ENCODE assay signal across 9 mouse cellular contexts in genomic region chr1:181543711-181544383, GRCm38 (mm10). TPM values are rescaled to one million over a fixed set of nuclear protein-coding genes. Genes with fewer than 3 reads are reported as not detected.
DNase-seq lines count a peak whose midpoint lies in the region; ATAC-seq and TF ChIP-seq lines count a peak whose summit lies in the region.
"Had no signal": no experiment of that assay in that cellular context is flagged by ENCODE, and none has a peak within 500 bp of the region (broad histone marks: within the 10 kb centered on the region; RNA-seq: fewer than 3 reads in every experiment).

No protein-coding gene starts in this region.

- H3K4me1 ChIP-seq in liver, adult 2 months (ENCODE audit: control insufficient read depth, insufficient read depth, low read length), result no peaks in the 10 kb centered on the region
- H3K4me1 ChIP-seq in liver, embryonic 12.5 days, result no peaks in the 10 kb centered on the region; the same call in 1 of the 2 replicates
- peaks cover 5% of the 10 kb centered on the region; the same call in 1 of the 2 replicates for H3K4me1 ChIP-seq in lung, embryonic 14.5 days (ENCODE audit: insufficient read depth)
- H3K4me1 ChIP-seq in intestine, embryonic 16.5 days (ENCODE audit: control insufficient read depth, insufficient read depth, low read length), result peaks cover 15% of the 10 kb centered on the region

- H3K9me3 ChIP-seq in liver, embryonic 12.5 days (replicated peaks), result no peaks in the 10 kb centered on the region
- H3K9me3 ChIP-seq in lung, embryonic 14.5 days (ENCODE audit: low read depth, low read length), result no peaks in the 10 kb centered on the region
- H3K9me3 ChIP-seq in intestine, embryonic 16.5 days (ENCODE audit: control insufficient read depth, low read length), result no peaks in the 10 kb centered on the region

- H3K4me3 ChIP-seq in liver, adult 2 months (ENCODE audit: insufficient read depth, low read depth, low read length), result no peak overlapping the region
- H3K4me3 ChIP-seq in liver, embryonic 12.5 days, result no peak overlapping the region
- no peak overlapping the region for H3K4me3 ChIP-seq in lung, embryonic 14.5 days (ENCODE audit: low read depth, low read length)
- H3K4me3 ChIP-seq in intestine, embryonic 16.5 days (ENCODE audit: low read length), result no peak overlapping the region

- peak; percentile 47 to 51 for DNase-seq in cerebellum, postnatal 10 days
- peak; percentile 19 for DNase-seq in liver, adult 2 months (ENCODE audit: extremely low read depth, low read depth, low spot score)
- peak; percentile 78 for DNase-seq in adrenal gland, postnatal 14 days
- DNase-seq in lung, embryonic 14.5 days, result peak; percentile 48
- DNase-seq in left cerebral cortex, postnatal 14 days (ENCODE audit: low spot score in 2 of 2), result no peak

- peak; percentile 71 for TF ChIP-seq CTCF in liver, adult 2 months (IDR thresholded peaks at IDR 0.05; ENCODE audit: low read depth, low read length)
- TF ChIP-seq CTCF in lung, embryonic 14.5 days (IDR thresholded peaks at IDR 0.05; ENCODE audit: low read depth), result peak; percentile 60

- H3K4me2 ChIP-seq in liver, embryonic 12.5 days, result no peak overlapping the region
- no peak overlapping the region for H3K4me2 ChIP-seq in lung, embryonic 14.5 days
- H3K4me2 ChIP-seq in intestine, embryonic 16.5 days (ENCODE audit: low read depth, low read length), result no peak overlapping the region

- 70% methylated on average over 5 of the region's 5 CpGs for WGBS in liver, adult 2 months
- 53% methylated on average over 5 of the region's 5 CpGs for WGBS in liver, embryonic 12.5 days (ENCODE audit: insufficient replicate concordance)
- WGBS in lung, embryonic 14.5 days, result 74% methylated on average over 5 of the region's 5 CpGs
- 75% methylated on average over 5 of the region's 5 CpGs for WGBS in intestine, embryonic 16.5 days

- no peaks in the 10 kb centered on the region for H3K79me2 ChIP-seq in liver, adult 2 months (ENCODE audit: control insufficient read depth, insufficient read depth, low read length)

- H3K27me3 ChIP-seq in liver, adult 2 months (ENCODE audit: control insufficient read depth, insufficient read depth, low read length), result no peaks in the 10 kb centered on the region
- H3K27me3 ChIP-seq in liver, embryonic 12.5 days (replicated peaks), result peaks cover 12% of the 10 kb centered on the region
- no peaks in the 10 kb centered on the region for H3K27me3 ChIP-seq in lung, embryonic 14.5 days (ENCODE audit: insufficient read depth, low read length)
- H3K27me3 ChIP-seq in intestine, embryonic 16.5 days (replicated peaks; ENCODE audit: control insufficient read depth, insufficient read depth, low read length), result 0 out of 2 replicates have a peak, but pooled peaks cover 2% of the 10 kb centered on the region

- no peak overlapping the region for H3K27ac ChIP-seq in liver, adult 2 months (replicated peaks; ENCODE audit: insufficient read depth, low read depth, low read length)
- no peak overlapping the region for H3K27ac ChIP-seq in liver, embryonic 12.5 days
- H3K27ac ChIP-seq in lung, embryonic 14.5 days (ENCODE audit: low read depth), result no peak overlapping the region
- H3K27ac ChIP-seq in intestine, embryonic 16.5 days (ENCODE audit: low read length), result no peak overlapping the region

- no peak for TF ChIP-seq POLR2A in liver, adult 2 months (IDR thresholded peaks at IDR 0.05; ENCODE audit: extremely low read depth, insufficient read depth, low read length)

- no peaks in the 10 kb centered on the region for H3K36me3 ChIP-seq in liver, adult 2 months (ENCODE audit: control insufficient read depth, insufficient read depth, low read length)
- H3K36me3 ChIP-seq in liver, embryonic 12.5 days, result no peaks in the 10 kb centered on the region
- H3K36me3 ChIP-seq in lung, embryonic 14.5 days (ENCODE audit: insufficient read depth), result no peaks in the 10 kb centered on the region
- no peaks in the 10 kb centered on the region for H3K36me3 ChIP-seq in intestine, embryonic 16.5 days (ENCODE audit: control insufficient read depth, insufficient read depth, low read length)

- no peak for ATAC-seq in cerebellum, adult (ENCODE audit: insufficient number of reproducible peaks, low FRiP score, low TSS enrichment)
- no peak for ATAC-seq in liver, embryonic 12.5 days
- no peak for ATAC-seq in lung, embryonic 14.5 days (ENCODE audit: insufficient read depth)
- no peak for ATAC-seq in intestine, embryonic 16.5 days

- intact Hi-C loops in left cerebral cortex, postnatal 14 days (cut with DNase I), result no loop called here

- no peak overlapping the region for H3K9ac ChIP-seq in liver, adult 2 months (ENCODE audit: low read depth, low read length)
- H3K9ac ChIP-seq in liver, embryonic 12.5 days, result no peak overlapping the region
- no peak overlapping the region for H3K9ac ChIP-seq in lung, embryonic 14.5 days
- no peak overlapping the region for H3K9ac ChIP-seq in intestine, embryonic 16.5 days (ENCODE audit: low read depth, low read length)

RNA-seq across cellular contexts. Expression of gene Dnah14, which starts 32.5 kb away (rescaled TPM):
- not detected in 2 replicates for total RNA-seq in liver, adult 2 months (2014; rRNA removed)
- polyA plus RNA-seq in liver, adult 2 months (2012; rRNA removed), result not detected in 2 replicates
- polyA plus RNA-seq in liver, embryonic 12.5 days (2016; fragmentation: Nextera tagmentation; extraction: Ambion mirVana), result 2.8 and 2.9 TPM in 2 replicates
- total RNA-seq in adrenal gland, postnatal 14 days (2021), result 0.30 and 0.75 TPM in 2 replicates
- polyA plus RNA-seq in lung, embryonic 14.5 days (2014; fragmentation: Nextera tagmentation; extraction: Ambion mirVana), result 2.3 and 2.4 TPM in 2 replicates
- polyA plus RNA-seq in intestine, embryonic 16.5 days (2015; fragmentation: Nextera tagmentation; extraction: Ambion mirVana), result 1.1 and 1.2 TPM in 2 replicates
- total RNA-seq in left cerebral cortex, postnatal 14 days (2021), result 1 to 10 TPM; 1.3 to 2.2 TPM

RNA-seq across cellular contexts. Expression of gene Ccdc121, which starts 32.6 kb away (rescaled TPM):
- not detected in 2 replicates for total RNA-seq in liver, adult 2 months (2014; rRNA removed)
- polyA plus RNA-seq in liver, adult 2 months (2012; rRNA removed), result not detected in 2 replicates
- polyA plus RNA-seq in liver, embryonic 12.5 days (2016; fragmentation: Nextera tagmentation; extraction: Ambion mirVana), result not detected in 2 replicates
- total RNA-seq in adrenal gland, postnatal 14 days (2021), result not detected in 2 replicates
- polyA plus RNA-seq in lung, embryonic 14.5 days (2014; fragmentation: Nextera tagmentation; extraction: Ambion mirVana), result 0.20 and 0.60 TPM in 2 replicates
- polyA plus RNA-seq in intestine, embryonic 16.5 days (2015; fragmentation: Nextera tagmentation; extraction: Ambion mirVana), result not detected in 2 replicates
- under 1 TPM; 0.20 to 0.23 TPM for total RNA-seq in left cerebral cortex, postnatal 14 days (2021)
- total RNA-seq: common myeloid progenitor, adult 5-6 weeks had no signal

Comparison
In these comparisons a context has a peak if more than half of its experiments do, and no peak if none do; other contexts are left out.
1. DNase-seq: peak in cerebellum, postnatal 10 days (2 of 2), liver, adult 2 months (single experiment), adrenal gland, postnatal 14 days (single experiment) and lung, embryonic 14.5 days (single experiment); none in left cerebral cortex, postnatal 14 days (0 of 2).